Mouse (Mus musculus) G1E (cell line): ENCODE measurements at regions not wholly inside any gene's neighbourhood (a gene's known extent, or its start where the extent isn't known, plus 50 kb on each side); places are given as distances from the start of the nearest gene placed in this dataset.

Experiments
- CTCF ChIP-seq: IDR thresholded peaks from 2 replicates; pipeline ENCODE4 v1.5.1; 2012; ENCODE audit warnings: low read depth, low read length, inconsistent platforms, mixed read lengths
- GATA1 ChIP-seq: IDR thresholded peaks from 2 replicates; pipeline ENCODE4 v1.6.1; 2012; ENCODE audit warnings: borderline replicate concordance, low read length, inconsistent platforms, mixed read lengths

- TF ChIP-seq CTCF (no peak), GATA1 (no peak)
Measured at GRCm38 (mm10) chr13:3358996-3359750, 178.7 kb upstream of the Gdi2 start.
